Mouse (Mus musculus) brain, embryonic 14.5 days (tissue): ENCODE data around the gene Rwdd4a.

Experiments used
- CTCF ChIP-seq: fragments of 200-500 bp; IDR thresholded peaks from 2 replicates; pipeline ENCODE4 v1.5.1; 2012; ENCODE audit warnings: inconsistent platforms, mild to moderate bottlenecking, moderate library complexity, borderline replicate concordance; ENCODE audit not compliant: insufficient read depth, insufficient read length; ENCODE audit errors: extremely low read depth
- POLR2A ChIP-seq: fragments of 200-500 bp; IDR thresholded peaks from 2 replicates; pipeline ENCODE4 v1.6.1; 2012; ENCODE audit warnings: mild to moderate bottlenecking, inconsistent platforms, borderline replicate concordance; ENCODE audit not compliant: poor library complexity, insufficient read depth, insufficient read length, severe bottlenecking; ENCODE audit errors: extremely low read depth

DNA sequence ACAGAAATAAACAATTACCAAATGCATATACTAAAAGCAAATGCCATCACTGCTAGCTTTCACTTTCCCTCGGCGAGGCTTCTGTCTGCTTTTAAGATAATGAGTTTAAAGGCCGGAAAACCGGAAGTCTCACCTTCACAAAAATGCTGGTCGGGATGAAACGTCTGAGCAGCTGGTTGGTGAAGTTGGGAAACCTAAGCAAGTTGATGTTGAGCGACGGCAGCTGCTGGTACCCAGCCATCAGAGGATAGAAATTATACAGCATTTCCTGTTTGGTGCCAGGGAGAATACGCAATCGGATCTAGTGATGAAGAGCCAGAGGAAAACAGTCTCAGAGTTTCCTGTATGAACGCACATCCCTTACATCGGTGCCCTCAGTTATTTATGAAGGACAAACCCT lies 40.4 kb upstream of the Rwdd4a start:
- TF ChIP-seq CTCF = no peak
- no peak for TF ChIP-seq POLR2A
